Mouse (Mus musculus): ENCODE data around the gene Cep295nl. TPM values are rescaled to one million over a fixed set of nuclear protein-coding genes. Genes with fewer than 3 reads are reported as not detected.

Gene Cep295nl
- total RNA-seq, 1 experiment from 2014 or later, result 1.6 TPM

- ATAC-seq (replicated peaks; ENCODE audit: insufficient number of reproducible peaks, low FRiP score, low TSS enrichment, poor library complexity, severe bottlenecking), result 0 out of 2 replicates have a peak, but pooled peaks have one; percentile 1
These were observed 52.7 kb downstream of the Cep295nl start for GRCm38 (mm10) chr11:118289562-118289961.

GRCm38 (mm10) chr11:118289037-118289511 lies 53.2 kb downstream of the Cep295nl start:
- ATAC-seq (replicated peaks; ENCODE audit: insufficient number of reproducible peaks, low FRiP score, low TSS enrichment, poor library complexity, severe bottlenecking), result no peak

DNA sequence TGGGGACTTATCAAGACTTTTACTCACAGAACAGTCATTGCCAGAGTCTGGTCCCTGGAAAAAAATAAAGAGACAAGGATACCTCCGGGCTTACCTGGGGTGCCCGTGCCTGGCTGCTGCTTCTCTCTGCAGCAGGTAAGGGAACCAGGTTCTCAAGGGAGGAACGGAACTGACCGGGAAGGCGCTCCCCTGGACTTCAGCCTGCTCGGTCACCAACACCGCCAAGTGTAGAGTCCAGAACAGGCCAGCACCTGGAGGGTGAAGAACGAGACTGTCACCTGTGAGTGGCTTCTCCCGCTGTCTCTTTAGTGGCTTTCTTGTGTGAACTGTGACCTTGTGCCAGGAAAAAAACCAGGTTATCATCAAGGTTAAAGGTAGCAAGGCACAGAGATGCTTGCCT lies 54.7 kb downstream of the Cep295nl start:
- ATAC-seq (replicated peaks; ENCODE audit: insufficient number of reproducible peaks, low FRiP score, low TSS enrichment, poor library complexity, severe bottlenecking), result no peak

GRCm38 (mm10) chr11:118286434-118286833 lies 55.9 kb downstream of the Cep295nl start:
- ATAC-seq (replicated peaks; ENCODE audit: insufficient number of reproducible peaks, low FRiP score, low TSS enrichment, poor library complexity, severe bottlenecking), result no peak

DNA sequence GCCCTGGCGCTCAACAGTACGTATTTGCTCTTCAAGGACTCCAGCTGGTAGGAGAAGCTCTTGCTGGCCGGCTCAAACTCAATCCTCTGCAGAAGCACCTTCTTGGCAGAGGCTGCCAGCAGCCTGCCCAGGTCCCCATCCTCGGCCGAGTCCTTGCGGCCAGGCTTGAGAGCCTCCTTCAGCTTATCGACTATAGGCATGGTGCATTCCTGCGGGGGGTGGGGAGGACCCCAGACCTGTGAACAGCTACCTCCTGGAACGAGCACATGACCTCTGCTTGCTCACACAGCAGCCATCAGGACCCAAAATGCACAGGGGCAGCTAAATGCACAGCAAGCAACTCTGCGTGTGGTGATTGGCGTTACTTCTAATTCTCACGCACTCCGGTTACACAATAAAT lies 56.5 kb downstream of the Cep295nl start:
- no peak for ATAC-seq (replicated peaks; ENCODE audit: insufficient number of reproducible peaks, low FRiP score, low TSS enrichment, poor library complexity, severe bottlenecking)

Other genes with a start within 250 kb of the Cep295nl start
- gene Dnah17, start 211.9 kb downstream of the Cep295nl start, total RNA-seq (2017), result 0.19 to 2.2 TPM in 2 of 3 replicates, not detected in the other
- gene Cyth1, start 93.9 kb downstream of the Cep295nl start, total RNA-seq (2017), result 110 to 193 TPM (median 136 TPM) in 3 replicates
- gene Usp36, start 52.3 kb downstream of the Cep295nl start, total RNA-seq (2017), result 13.1 to 29.6 TPM (median 14.8 TPM) in 3 replicates
- 19.4 to 46.1 TPM (median 27.0 TPM) in 3 replicates for gene Timp2, start 13.2 kb upstream of the Cep295nl start, total RNA-seq (2017)
- gene Lgals3bp, start 59.6 kb upstream of the Cep295nl start, total RNA-seq (2017), result 16.7 to 76.6 TPM (median 44.4 TPM) in 3 replicates
- 16.7 to 31.7 TPM (median 22.8 TPM) in 3 replicates for gene Cant1, start 76.6 kb upstream of the Cep295nl start, total RNA-seq (2017)
- gene C1qtnf1, start 85.7 kb upstream of the Cep295nl start, total RNA-seq (2017), result not detected in 3 replicates
- 9.4 to 14.5 TPM (median 13.7 TPM) in 3 replicates for gene Engase, start 134.3 kb upstream of the Cep295nl start, total RNA-seq (2017)